Mouse (Mus musculus) forebrain, embryonic 16.5 days (tissue): ENCODE measurements at regions not wholly inside any gene's neighbourhood (a gene's known extent, or its start where the extent isn't known, plus 50 kb on each side); places are given as distances from the start of the nearest gene placed in this dataset.
"Not testable (repeated sequence)": the region's sequence is repeated elsewhere in the genome, so short reads cannot be mapped to it uniquely, and the experiment has no call there.

Experiments
- ATAC-seq: fragments of 200-750 bp; cut with Nextera tagmentation; 2 replicates; pipeline ENCODE4 v1.8.0; 2017; ENCODE audit warnings: mild to moderate bottlenecking, moderate library complexity
- H3K27ac ChIP-seq: fragments of 300-500 bp; sonication (generic); 2 replicates; pipeline ENCODE4 v1.5.1; 2014; ENCODE audit warnings: low read length, control low read depth
- H3K27me3 ChIP-seq: fragments of 300-500 bp; sonication (generic); replicated peaks from 2 replicates; pipeline ENCODE4 v1.6.1; 2014; ENCODE audit warnings: low read length; ENCODE audit not compliant: control insufficient read depth, insufficient read depth
- H3K36me3 ChIP-seq: fragments of 300-500 bp; sonication (generic); 2 replicates; pipeline ENCODE4 v1.6.1; 2014; ENCODE audit not compliant: control insufficient read depth, insufficient read depth
- H3K4me1 ChIP-seq: fragments of 300-500 bp; sonication (generic); replicated peaks from 2 replicates; pipeline ENCODE4 v1.6.1; 2014; ENCODE audit warnings: low read length; ENCODE audit not compliant: control insufficient read depth, insufficient read depth
- H3K4me2 ChIP-seq: fragments of 300-500 bp; sonication (generic); 2 replicates; pipeline ENCODE4 v1.6.1; 2014; ENCODE audit warnings: mild to moderate bottlenecking, low read length, control low read depth
- H3K4me3 ChIP-seq: fragments of 300-500 bp; sonication (generic); replicated peaks from 2 replicates; pipeline ENCODE4 v1.5.1; 2014; ENCODE audit warnings: mild to moderate bottlenecking, low read length, control low read depth
- H3K9ac ChIP-seq: fragments of 300-500 bp; sonication (generic); replicated peaks from 2 replicates; pipeline ENCODE4 v1.6.1; 2014; ENCODE audit warnings: low read depth, low read length, control low read depth
- H3K9me3 ChIP-seq: fragments of 300-500 bp; sonication (generic); 2 replicates; pipeline ENCODE4 v1.6.1; 2016; ENCODE audit warnings: low read length; ENCODE audit not compliant: control insufficient read depth
- WGBS: fragments of 180-500 bp; shearing (Covaris S2); extraction: QIAGEN DNeasy Blood & Tissue Kit; methylation state at CpG from one replicate; pipeline ENCODE4 v1.1.7; 2014; 5-methylcytosine and 5-hydroxymethylcytosine counted together

- ATAC-seq, result no peak
- Histone ChIP-seq H3K36me3 (no peaks in the 10 kb centered on the region), H3K4me2 (no peak overlapping the region), H3K4me1 (no peaks in the 10 kb centered on the region), H3K27me3 (no peaks in the 10 kb centered on the region), H3K27ac (no peak overlapping the region), H3K4me3 (no peak overlapping the region), H3K9me3 (no peaks in the 10 kb centered on the region), H3K9ac (no peak overlapping the region)
- 90% methylated on average over 1 of the region's 1 CpGs for WGBS
These were observed 1198.3 kb downstream of the 9330182O14Rik start for GRCm38 (mm10) chr15:41332451-41332850.

- Histone ChIP-seq H3K4me1 (no peaks in the 10 kb centered on the region), H3K27me3 (no peaks in the 10 kb centered on the region), H3K9ac (no peak overlapping the region), H3K36me3 (no peaks in the 10 kb centered on the region), H3K4me3 (no peak overlapping the region), H3K4me2 (no peak overlapping the region), H3K27ac (no peak overlapping the region), H3K9me3 (no peaks in the 10 kb centered on the region)
- no peak for ATAC-seq
- WGBS, result 86% methylated on average over 3 of the region's 3 CpGs
These were observed 1199.0 kb downstream of the 9330182O14Rik start for GRCm38 (mm10) chr15:41333165-41333564.

GRCm38 (mm10) chr15:41340621-41341020 is 1206.5 kb downstream of the 9330182O14Rik start:
- not testable (repeated sequence) for H3K9ac ChIP-seq, H3K27me3 ChIP-seq, H3K4me2 ChIP-seq, H3K27ac ChIP-seq, H3K36me3 ChIP-seq, ATAC-seq, H3K9me3 ChIP-seq, H3K4me1 ChIP-seq, H3K4me3 ChIP-seq
- WGBS, result 89% methylated on average over 2 of the region's 2 CpGs

- Histone ChIP-seq H3K27me3 (no peaks in the 10 kb centered on the region), H3K9me3 (no peaks in the 10 kb centered on the region), H3K36me3 (no peaks in the 10 kb centered on the region), H3K4me3 (no peak overlapping the region), H3K9ac (no peak overlapping the region), H3K27ac (no peak overlapping the region), H3K4me2 (no peak overlapping the region), H3K4me1 (no peaks in the 10 kb centered on the region)
- WGBS, result 96% methylated on average over 2 of the region's 2 CpGs
- ATAC-seq, result no peak
These were observed 1211.4 kb downstream of the 9330182O14Rik start for GRCm38 (mm10) chr15:41345554-41345953.

GRCm38 (mm10) chr15:41347221-41347620 is 1213.1 kb downstream of the 9330182O14Rik start:
- H3K4me2 ChIP-seq, result no peak overlapping the region
- 95% methylated on average over 5 of the region's 5 CpGs for WGBS
- no peaks in the 10 kb centered on the region for H3K27me3 ChIP-seq
- no peak overlapping the region for H3K9ac ChIP-seq
- no peak overlapping the region for H3K27ac ChIP-seq
- no peak overlapping the region for H3K4me3 ChIP-seq
- no peaks in the 10 kb centered on the region for H3K4me1 ChIP-seq
- no peaks in the 10 kb centered on the region for H3K9me3 ChIP-seq
- no peaks in the 10 kb centered on the region for H3K36me3 ChIP-seq
- no peak for ATAC-seq

- no peak for ATAC-seq
- Histone ChIP-seq H3K4me3 (no peak overlapping the region), H3K27me3 (no peaks in the 10 kb centered on the region), H3K4me2 (no peak overlapping the region), H3K4me1 (no peaks in the 10 kb centered on the region), H3K9ac (no peak overlapping the region), H3K9me3 (no peaks in the 10 kb centered on the region), H3K27ac (no peak overlapping the region), H3K36me3 (no peaks in the 10 kb centered on the region)
- 17% methylated on average over 1 of the region's 2 CpGs for WGBS
These were observed 1218.0 kb downstream of the 9330182O14Rik start for GRCm38 (mm10) chr15:41352129-41352528.

- Histone ChIP-seq H3K4me2 (no peak overlapping the region), H3K36me3 (no peaks in the 10 kb centered on the region), H3K27me3 (no peaks in the 10 kb centered on the region), H3K4me1 (no peaks in the 10 kb centered on the region), H3K27ac (no peak overlapping the region), H3K9ac (no peak overlapping the region), H3K9me3 (no peaks in the 10 kb centered on the region), H3K4me3 (no peak overlapping the region)
- 76% methylated on average over 4 of the region's 4 CpGs for whole genome bisulfite sequencing
- ATAC-seq, result no peak
These were observed 1225.1 kb downstream of the 9330182O14Rik start for GRCm38 (mm10) chr15:41359276-41359675.

- 83% methylated on average over 1 of the region's 1 CpGs for WGBS
- Histone ChIP-seq H3K27me3 (no peaks in the 10 kb centered on the region), H3K4me1 (no peaks in the 10 kb centered on the region), H3K4me3 (no peak overlapping the region), H3K9me3 (no peaks in the 10 kb centered on the region), H3K27ac (no peak overlapping the region), H3K9ac (no peak overlapping the region), H3K36me3 (no peaks in the 10 kb centered on the region), H3K4me2 (no peak overlapping the region)
- ATAC-seq, result 0 out of 2 replicates have a peak, but pooled peaks have one; percentile 52
These were observed 1240.5 kb downstream of the 9330182O14Rik start for GRCm38 (mm10) chr15:41374669-41375068.

- 82% methylated on average over 4 of the region's 4 CpGs for WGBS
- no peak for ATAC-seq
- H3K9ac ChIP-seq, result no peak overlapping the region
These were observed 1241.7 kb downstream of the 9330182O14Rik start for GRCm38 (mm10) chr15:41375906-41376305.

GRCm38 (mm10) chr15:41379637-41380036 is 1245.5 kb downstream of the 9330182O14Rik start:
- Histone ChIP-seq H3K4me2 (no peak overlapping the region), H3K9ac (no peak overlapping the region), H3K4me1 (no peaks in the 10 kb centered on the region), H3K36me3 (no peaks in the 10 kb centered on the region), H3K27me3 (no peaks in the 10 kb centered on the region), H3K27ac (no peak overlapping the region), H3K4me3 (no peak overlapping the region), H3K9me3 (no peaks in the 10 kb centered on the region)
- no peak for ATAC-seq
- WGBS, result 89% methylated on average over 5 of the region's 5 CpGs

More at GRCm38 (mm10) chr15:41375906-41376305, 1241.7 kb downstream of the 9330182O14Rik start:
- H3K36me3 ChIP-seq, result no peaks in the 10 kb centered on the region
- H3K27me3 ChIP-seq, result no peaks in the 10 kb centered on the region
- H3K9me3 ChIP-seq, result no peaks in the 10 kb centered on the region
- H3K4me3 ChIP-seq, result no peak overlapping the region
- H3K4me1 ChIP-seq, result no peaks in the 10 kb centered on the region
- H3K27ac ChIP-seq, result no peak overlapping the region
- no peak overlapping the region for H3K4me2 ChIP-seq
